Mouse (Mus musculus): ENCODE data around the gene Gm49355.
"Not testable (repeated sequence)": the region's sequence is repeated elsewhere in the genome, so short reads cannot be mapped to it uniquely, and the experiment has no call there.

Gm49355 gene

DNA sequence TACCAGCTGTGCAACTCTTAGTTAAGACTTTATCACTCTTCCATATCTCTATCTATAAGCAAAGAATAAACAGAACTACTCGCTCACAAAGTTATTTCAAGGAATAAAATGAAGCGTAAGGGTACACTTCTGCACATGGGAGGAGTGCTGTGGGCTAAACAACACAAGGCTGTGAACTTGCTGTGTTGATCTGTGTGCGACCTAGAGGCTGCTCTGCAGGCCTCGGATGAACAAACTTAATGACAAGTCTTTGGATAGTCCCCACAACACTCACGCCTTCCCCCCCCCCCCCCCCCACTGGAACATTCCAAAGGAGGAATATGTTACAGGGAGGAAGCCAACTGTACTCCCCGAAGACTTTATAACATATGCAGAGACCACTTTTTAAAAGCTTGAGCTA, at the start of gene Gm49355:
Gene Gm49355, plus strand, starts transcription at position 336 of the 400 bp plus-strand sequence.
- no peak for DNase-seq (ENCODE audit: low spot score in 2 of 2)

DNA sequence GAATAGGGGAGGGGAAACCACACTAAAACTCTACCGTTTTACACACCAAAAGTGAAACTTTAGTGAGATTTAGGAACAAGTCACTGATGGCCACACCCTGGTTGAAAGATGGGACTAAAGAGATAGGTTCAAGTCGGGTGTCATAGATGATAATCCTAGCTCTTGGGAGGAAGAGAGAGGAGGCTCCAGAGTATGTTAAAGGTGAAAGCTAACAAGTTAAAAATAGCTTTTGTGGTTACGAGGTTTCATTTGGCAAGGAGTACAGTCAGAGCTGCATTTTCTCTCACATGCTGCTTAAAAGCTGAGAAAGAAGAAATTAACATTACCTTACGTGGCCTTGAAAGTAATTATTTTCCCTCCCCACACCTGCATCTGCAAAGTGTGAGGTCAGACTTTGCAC, 40.0 kb upstream of the Gm49355 start:
- no peak for DNase-seq (ENCODE audit: low spot score in 2 of 2)

DNA sequence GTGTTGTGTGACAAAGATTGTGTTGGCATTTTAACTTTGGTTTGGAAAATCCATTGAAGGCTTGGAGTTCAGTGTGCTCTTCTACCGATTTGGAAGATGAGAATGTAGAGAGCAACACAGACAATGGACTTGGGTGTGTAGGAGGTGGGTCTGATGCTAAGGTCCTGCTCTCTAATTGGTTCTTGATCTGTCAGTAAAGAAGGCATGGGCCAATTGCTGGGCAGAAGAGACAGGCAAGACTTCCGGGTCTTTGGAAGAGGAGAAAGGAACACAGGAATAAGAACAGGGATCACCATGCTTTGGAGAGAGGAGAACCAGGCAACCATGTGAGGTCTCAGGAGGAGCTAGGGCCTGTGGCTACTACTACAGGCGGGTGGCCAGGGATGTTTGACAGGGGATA, 7.7 kb upstream of the Gm49355 start:
- no peak for DNase-seq (ENCODE audit: low spot score in 2 of 2)

DNA sequence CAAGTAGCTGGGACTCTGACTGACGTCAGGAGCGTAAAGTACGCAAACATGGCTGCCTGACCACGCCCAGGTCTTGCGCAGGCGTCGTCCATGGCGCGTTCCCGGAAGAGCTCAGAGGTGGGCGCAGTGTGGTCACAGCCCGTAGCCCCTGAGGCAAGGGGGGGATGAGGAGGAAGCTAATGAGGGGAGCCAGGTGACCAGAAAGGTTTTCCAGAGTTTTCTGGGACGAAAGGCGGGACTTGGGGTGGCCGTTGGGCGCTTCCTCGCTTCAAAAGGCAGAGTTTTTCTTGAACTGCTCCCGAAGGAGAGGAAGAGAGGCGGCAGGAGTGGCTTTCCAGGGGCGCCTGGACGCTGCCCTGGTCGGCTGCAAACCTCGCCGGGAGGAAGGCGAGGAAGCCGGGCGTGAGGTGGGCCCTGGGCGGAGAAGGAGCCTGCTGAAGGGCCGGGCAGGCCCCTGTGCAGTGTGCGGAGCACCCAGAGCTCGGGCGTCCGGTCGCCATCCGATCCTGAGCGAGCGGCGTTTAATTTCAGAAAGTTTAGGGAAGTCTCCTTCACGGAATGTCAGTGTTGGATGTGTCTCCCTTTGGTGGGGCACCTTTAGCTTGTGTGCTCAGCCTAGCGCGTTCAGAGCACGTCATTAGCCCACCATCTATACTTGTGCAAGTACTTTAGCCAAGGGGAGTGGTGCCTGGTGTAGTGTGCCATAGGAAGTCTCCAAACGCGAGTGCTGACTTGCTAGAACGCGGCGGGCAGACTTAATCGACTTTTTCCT, 551 bp downstream of the Gm49355 start, which contains the start of gene 3830406C13Rik:
Gene 3830406C13Rik, plus strand, starts transcription at position 33 of the 772 bp plus-strand sequence.
- peak; percentile 39 to 84 for DNase-seq (ENCODE audit: low spot score in 2 of 2)

DNA sequence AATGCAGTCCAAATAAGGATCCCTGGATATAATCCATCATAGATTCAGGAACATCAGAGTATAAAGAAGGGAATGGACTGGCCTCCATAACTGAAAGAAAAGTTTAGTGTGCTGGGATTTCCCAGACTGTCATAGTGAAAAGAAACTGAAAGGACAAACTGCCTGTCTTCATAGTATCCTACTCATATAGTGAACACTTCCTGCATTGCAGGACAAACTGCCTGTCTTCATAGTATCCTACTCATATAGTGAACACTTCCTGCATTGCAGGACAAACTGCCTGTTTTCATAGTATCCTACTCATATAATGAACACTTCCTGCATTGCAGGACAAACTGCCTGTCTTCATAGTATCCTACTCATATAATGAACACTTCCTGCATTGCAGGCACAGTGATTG, 6.0 kb downstream of the Gm49355 start:
- not testable (repeated sequence) for DNase-seq (ENCODE audit: low spot score in 2 of 2)

DNA sequence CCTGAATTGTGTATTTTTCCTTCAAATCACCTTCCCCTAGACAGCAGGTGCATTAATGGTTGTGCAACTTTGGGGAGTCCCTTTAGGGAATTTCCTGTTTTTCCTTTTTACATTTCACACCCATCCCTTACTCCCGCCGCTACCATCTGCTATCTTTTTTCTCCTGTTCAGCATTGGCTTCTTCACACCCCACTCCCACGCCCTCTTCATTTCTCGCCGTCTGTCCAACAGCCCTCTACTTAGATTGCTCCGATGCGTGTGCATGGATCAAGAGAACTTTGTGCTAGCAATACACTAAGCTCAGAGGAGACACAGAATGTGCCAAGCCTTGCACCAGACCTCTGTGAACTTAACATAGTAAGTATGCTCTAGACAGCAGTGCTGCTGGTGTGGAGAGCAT, 12.6 kb downstream of the Gm49355 start:
- DNase-seq (ENCODE audit: low spot score in 2 of 2), result peak; percentile 48 to 86

DNA sequence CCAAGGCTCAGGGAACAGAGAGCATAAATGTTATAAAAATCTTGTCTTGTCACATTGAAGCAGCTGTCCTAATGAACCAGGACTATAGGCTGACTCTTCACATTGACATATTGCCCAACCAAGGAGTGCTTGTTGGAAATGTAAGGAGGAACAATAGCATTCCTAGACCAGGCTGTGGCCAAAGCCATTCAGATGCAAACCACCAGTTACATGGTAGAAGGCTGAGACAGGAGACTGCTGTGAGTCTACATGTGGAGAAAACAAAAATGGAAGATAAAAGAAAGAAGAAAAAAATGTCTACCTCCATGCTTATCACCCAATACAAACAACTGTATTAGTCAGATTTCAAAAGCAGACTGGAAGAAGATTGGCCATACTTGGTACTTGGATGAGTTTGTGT, 15.4 kb downstream of the Gm49355 start:
- no peak for DNase-seq (ENCODE audit: low spot score in 2 of 2)

DNA sequence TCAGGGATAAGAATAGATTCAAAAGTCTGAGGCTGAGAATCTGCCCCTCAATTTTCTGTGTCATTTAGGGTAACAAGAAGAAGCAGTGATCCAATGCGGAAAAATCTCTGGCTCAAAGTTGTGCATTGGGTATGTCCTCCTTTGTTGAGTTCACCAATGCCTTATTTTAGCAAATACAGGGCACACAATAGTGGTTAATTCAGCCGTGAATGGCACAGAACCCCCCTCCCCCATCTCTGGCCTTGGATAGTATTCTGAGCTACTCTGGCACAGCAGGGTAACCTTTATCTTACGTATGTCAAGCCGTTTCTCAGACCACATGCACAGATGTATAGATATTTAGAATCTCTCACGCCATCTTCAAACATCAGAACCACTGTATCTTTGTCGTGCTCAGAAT, 15.9 kb downstream of the Gm49355 start:
- no peak for DNase-seq (ENCODE audit: low spot score in 2 of 2)

DNA sequence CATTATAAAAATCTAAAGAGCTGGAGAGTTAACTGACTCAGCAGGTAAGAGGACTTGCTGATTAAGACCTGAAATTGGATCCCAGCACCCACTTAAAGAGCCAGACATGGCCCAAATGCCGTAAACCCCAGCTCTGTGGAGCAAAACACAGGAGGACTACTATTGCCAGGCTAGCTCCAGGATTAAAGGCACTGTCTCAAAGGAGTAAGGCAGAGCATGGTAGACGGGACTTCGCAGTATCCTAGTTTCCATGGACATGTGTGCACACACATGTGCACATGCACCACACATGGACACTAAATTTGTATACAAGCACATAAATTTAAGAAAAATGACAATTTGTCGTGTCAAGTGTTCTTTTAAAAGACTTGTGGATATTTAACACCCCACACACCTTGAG, 16.5 kb downstream of the Gm49355 start:
- DNase-seq (ENCODE audit: low spot score in 2 of 2), result no peak

DNA sequence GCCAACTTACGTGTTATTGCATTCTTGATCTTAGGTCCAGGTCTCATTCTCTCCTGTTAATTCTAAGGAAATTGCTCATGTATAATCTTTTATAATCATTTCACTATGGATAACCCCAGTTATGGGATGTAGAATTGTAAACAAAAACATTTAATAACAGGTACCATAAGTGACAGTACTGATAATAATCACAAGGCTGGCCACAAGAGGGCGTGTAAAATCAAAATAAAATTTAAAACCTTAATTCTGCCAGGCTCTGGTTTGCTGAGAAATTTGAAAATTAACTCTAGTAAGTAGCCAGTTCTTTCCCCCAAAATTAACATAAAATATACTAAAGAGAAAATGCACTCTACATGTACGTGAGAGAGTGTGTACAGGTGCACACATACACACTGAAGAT, 16.9 kb downstream of the Gm49355 start:
- DNase-seq (ENCODE audit: low spot score in 2 of 2), result peak in 1 of 2 experiments; percentile 18

DNA sequence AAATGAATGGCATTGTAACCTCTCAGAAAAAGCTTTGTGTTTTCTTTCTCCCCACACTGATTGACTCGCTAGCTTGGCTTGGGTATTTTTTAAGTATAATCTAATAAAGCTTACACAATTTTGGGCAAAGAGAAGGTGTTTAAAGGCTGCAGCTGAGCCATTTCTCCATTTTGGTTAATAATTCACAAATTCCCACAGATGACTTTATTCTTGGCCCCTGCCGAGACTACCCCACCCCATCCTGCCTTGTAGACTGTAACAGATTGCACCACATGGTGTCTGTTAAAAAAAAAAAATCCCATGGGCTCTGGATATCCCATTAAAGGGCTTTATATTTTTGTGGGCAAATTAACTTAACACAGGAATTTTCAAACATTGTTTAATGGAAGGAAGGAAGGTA, 19.3 kb downstream of the Gm49355 start:
- no peak for DNase-seq (ENCODE audit: low spot score in 2 of 2)

DNA sequence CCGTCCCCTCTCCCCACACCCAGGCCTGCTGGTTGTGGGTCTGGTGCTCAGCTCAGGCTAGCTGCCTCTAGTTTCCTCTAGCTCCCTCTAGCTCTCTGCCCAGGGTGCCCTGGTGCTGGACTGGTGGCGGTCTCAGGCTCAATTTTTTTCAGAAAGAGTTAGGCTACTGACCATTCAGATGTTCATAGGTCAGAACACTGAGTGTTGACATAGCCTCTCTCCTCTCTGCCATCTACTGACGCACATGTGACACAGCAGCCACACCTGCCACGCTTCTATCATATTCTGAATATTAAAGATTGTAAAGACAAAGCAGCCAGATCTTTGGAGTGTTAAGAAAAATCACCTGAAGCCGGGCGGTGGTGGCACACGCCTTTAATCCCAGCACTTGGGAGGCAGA, 49.8 kb downstream of the Gm49355 start:
- DNase-seq (ENCODE audit: low spot score in 2 of 2), result no peak

DNA sequence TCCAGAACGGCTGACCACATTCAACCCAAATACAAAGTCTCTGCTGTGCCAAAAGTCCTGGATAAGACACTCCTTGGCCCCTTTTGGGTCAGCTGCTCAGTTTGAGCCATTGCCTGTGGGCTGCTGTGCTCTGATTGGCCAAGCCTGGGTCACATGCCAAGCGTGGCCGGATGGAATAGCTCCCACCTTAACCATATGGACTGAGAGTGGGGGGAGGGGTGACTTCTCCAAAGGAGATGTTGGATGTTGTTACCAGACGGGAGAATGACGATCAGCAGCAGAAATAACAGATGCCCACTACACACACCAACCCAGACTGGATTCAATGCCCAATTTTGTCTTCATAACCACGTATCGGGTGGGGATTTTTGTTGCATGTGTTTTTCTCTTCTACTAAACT, 51.1 kb downstream of the Gm49355 start:
- no peak for DNase-seq (ENCODE audit: low spot score in 2 of 2)

DNA sequence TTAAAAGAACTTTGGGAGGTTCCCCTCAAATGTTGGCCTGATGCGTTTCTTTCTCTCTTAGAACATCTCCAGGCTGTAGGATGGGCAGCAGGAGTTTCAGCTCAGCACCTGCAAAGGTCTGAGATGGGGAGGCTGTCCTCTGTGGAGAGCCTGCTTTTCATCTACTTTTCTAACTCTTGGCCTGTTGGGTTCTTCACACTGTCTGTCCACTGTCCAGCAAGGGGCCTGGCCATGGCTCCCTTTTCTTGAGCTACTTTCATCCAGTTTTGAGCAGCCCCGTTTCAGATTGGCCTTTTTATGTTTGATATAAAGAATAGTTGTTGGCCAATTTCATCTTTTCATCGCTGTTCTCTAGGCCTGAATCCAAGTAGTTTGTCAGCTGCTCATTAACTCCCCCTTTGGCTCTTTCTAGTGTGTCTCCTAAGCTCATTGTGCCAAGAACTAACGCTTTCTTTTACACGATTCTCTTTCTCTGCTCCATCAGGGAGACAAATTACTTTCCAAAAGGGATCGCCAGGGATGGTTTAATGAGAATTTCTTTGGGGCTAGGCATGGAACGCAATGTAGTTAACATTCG, 53.7 kb downstream of the Gm49355 start:
- peak in 1 of 2 experiments; percentile 40 for DNase-seq (ENCODE audit: low spot score in 2 of 2)

DNA sequence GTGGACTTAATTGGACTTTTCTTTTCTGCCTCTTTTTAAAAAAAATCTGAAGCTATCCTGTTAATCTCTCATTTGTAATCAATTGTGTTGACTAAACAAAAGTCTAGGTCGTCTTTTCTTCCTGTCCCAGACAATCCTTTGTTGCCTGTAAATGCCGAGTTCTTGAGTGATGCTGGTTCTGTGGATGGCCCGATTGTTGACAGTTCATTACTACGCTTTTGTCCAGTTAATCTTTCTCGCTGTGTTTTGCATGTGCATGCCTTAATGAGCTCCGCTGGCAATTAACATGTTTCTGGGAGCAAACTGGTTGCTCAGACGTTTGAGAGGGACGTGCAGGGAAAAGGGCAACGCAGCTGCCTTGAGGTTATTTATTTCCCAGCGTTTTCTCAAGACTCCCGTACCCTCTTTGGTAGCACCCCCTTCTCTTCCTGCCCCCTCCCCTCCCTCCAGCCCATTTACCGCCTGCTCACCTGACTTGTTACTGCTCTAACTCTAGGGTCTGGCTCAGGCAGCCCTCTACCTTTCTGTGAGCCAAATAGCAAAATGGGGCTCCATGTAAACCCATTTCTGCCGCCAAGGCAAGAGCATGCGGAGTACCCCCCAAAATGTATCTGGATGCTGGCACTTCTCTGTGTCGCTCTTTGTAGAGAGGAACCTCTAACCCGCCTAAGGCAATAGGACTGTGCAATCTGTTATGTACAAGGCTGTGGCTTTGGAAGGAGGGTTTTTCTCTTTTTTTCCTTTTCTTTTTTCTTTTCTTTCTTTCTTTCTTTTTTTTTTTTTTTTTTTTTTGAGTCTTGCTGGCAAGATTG, 54.4 kb downstream of the Gm49355 start:
- DNase-seq (ENCODE audit: low spot score in 2 of 2), result no peak

DNA sequence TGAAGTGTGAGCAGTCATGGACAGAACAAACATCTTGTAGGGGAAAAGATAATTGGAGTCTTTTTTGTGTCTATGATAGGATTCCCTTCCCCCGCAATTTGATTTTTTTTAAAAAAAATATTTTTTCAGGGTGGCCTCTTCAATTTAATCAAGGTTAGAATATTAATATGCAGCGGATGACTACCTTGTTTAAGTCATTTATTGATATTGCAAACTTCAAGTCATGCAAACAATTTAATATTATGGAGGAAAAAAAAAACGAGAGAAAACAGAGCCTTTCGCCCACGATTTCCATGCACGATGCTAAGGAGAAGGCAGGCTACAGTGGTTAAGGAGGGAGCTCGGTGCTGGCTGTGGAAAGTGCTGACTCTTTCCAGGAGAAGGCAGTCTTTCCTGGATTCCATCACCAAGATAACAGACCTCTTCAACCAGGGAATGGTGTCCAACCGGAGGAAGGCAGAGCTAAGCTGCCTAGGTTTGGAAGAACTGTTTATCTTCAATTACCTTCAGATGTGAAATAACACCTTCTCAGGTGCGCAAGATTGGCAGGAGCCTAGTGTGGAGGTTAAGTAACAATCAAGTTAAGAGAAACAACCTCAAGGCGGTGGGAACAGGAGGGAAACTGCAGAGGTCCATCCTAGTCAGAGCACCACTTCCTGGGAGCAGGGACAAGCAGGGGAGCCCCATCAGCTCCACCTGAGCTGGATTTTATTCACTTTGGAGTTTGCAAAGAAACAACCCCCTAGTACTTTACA, 55.2 kb downstream of the Gm49355 start:
- DNase-seq (ENCODE audit: low spot score in 2 of 2), result no peak

DNA sequence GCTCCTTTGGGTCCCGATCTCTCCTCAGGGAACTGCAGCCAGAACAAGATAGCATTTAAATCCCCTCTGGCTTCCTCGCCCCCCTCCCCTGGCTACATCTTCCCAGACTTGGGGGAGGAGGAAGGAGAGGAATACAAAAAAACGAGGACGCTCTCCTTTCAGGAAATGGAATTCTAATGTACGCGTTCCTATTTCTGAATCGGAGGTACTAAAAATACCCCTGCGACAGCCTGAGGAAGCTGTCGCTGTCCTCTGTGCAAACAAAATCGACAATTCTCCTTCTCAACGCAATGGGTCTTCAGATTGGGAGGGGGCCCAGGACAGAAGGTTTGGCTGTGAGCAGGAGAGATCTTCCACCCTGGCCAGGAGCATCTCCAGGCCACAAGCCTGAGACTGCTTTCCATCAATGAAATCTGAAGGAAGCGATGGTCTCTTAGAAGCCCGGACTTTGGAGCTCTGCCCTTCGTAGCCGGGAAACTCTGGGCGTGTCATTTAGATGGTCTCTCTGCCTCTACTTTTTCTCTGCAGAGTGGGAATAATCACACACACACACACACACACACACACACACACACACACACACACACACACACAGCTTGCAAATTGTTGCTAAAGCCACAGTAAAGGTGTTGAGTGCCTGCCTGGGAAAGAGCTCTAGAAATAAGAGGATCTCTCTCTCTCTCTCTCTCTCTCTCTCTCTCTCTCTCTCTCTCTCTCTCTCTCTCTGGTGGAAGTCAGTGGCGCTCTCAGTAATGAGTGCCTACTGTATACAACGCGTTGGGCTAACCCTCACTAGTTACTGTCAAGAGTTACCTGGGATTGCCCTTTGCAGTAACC, 56.7 kb downstream of the Gm49355 start:
- no peak for DNase-seq (ENCODE audit: low spot score in 2 of 2)

DNA sequence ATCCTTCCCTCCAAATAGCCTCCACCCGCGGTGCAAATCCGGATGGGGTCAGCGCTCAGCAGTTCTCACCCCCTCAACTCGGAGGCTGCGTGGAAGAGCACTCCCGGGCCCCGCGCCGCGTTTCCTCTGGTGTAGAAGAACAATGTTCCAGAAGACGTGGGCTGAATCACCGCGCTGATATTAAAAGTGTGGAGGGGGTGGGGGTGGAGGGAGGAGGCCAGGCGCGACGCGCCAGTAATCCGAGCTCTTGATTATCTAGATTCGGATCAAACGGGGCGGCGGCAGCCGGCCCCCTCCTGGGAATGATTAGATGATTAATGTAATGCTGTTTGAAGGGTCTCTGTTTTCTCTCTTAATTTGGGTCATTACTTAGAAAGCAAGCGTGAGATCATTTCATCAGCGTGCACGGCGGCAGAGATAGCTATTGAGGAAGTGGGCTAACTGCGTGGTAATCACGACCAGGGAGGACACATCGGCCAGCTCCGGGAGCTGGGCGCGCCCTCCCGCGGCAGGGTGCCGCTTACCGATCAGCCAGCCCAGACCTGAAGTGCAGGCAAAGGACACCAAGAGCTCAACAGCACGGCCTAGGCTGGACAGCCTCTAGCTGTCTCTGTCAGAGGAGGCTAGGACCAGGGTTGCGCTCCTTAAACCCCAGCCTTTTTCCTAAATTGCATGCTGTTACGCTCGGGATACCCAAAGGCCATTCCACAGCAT, 57.5 kb downstream of the Gm49355 start:
- DNase-seq (ENCODE audit: low spot score in 2 of 2), result no peak

DNA sequence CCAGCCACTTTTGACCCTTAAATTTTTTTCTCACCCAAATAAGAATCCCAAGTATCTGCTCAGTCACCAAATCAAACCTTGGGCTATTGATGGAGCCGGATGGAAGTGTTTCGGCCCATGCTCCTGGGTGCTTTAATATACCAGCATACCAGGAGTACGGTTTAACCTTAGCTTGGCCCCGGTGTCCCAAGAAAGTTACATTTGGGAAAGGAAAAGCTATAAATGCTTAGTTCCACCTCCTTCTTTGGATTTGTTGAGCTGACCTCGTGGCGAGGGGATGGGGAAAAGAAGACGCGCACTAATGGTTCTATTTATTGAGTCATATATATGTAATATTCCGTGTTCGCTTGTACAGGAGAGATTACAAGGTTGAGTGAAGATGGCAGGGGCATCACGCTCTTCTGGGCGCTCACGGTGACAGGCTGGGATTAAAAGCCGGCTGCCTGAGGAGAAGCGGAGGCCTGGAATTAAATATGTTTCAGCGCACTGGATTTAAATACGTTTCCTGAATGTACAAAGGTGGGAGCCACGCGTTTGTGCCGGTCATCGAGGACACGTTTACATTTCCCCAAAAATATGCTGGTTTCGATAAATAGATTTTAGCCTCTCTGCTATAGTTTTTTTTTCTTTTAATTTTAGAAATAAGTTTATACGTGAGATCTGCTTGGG, 58.1 kb downstream of the Gm49355 start:
- no peak for DNase-seq (ENCODE audit: low spot score in 2 of 2)
